Mouse (Mus musculus) forebrain, embryonic 12.5 days (tissue): ENCODE measurements around the gene Tbc1d13. TPM values are rescaled to one million over a fixed set of nuclear protein-coding genes. Genes with fewer than 3 reads are reported as not detected.
"Not testable (repeated sequence)": the region's sequence is repeated elsewhere in the genome, so short reads cannot be mapped to it uniquely, and the experiment has no call there.

ENCODE experiments used
- ATAC-seq: fragments of 200-750 bp; cut with Nextera tagmentation; 2 replicates; pipeline ENCODE4 v1.8.0; 2017; ENCODE audit warnings: moderate TSS enrichment; ENCODE audit not compliant: low FRiP score
- H3K27ac ChIP-seq: fragments of 300-500 bp; sonication (generic); 2 replicates; pipeline ENCODE4 v1.5.1; 2016; ENCODE audit warnings: mild to moderate bottlenecking
- H3K27me3 ChIP-seq: fragments of 300-500 bp; sonication (generic); 2 replicates; pipeline ENCODE4 v1.6.1; 2016; ENCODE audit warnings: mild to moderate bottlenecking
- H3K36me3 ChIP-seq: fragments of 300-500 bp; sonication (generic); replicated peaks from 2 replicates; pipeline ENCODE4 v1.6.1; 2016; ENCODE audit warnings: mild to moderate bottlenecking
- H3K4me1 ChIP-seq: fragments of 300-500 bp; sonication (generic); 2 replicates; pipeline ENCODE4 v1.6.1; 2016
- H3K4me2 ChIP-seq: fragments of 300-500 bp; sonication (generic); 2 replicates; pipeline ENCODE4 v1.6.1; 2016; ENCODE audit warnings: mild to moderate bottlenecking, moderate library complexity
- H3K4me3 ChIP-seq: fragments of 300-500 bp; sonication (generic); replicated peaks from 2 replicates; pipeline ENCODE4 v1.5.1; 2016; ENCODE audit warnings: mild to moderate bottlenecking
- H3K9ac ChIP-seq: fragments of 300-500 bp; sonication (generic); 2 replicates; pipeline ENCODE4 v1.6.1; 2016; ENCODE audit warnings: mild to moderate bottlenecking
- H3K9me3 ChIP-seq: fragments of 300-500 bp; sonication (generic); 2 replicates; pipeline ENCODE4 v1.6.1; 2016
- WGBS: fragments of 180-500 bp; shearing (Covaris S2); methylation state at CpG from one replicate; pipeline ENCODE4 v1.1.7; 2016; 5-methylcytosine and 5-hydroxymethylcytosine counted together
- polyA plus RNA-seq: library from polyadenylated mRNA; unstranded; fragments of >200 nt; fragmentation: Nextera tagmentation; extraction: Ambion mirVana; gene quantifications from 2 replicates; pipeline ENCODE4 v1.2.1, GENCODE M21; 2016

Tbc1d13 gene
- polyA plus RNA-seq, 1 experiment from 2014 or later: 14.0 TPM

DNA sequence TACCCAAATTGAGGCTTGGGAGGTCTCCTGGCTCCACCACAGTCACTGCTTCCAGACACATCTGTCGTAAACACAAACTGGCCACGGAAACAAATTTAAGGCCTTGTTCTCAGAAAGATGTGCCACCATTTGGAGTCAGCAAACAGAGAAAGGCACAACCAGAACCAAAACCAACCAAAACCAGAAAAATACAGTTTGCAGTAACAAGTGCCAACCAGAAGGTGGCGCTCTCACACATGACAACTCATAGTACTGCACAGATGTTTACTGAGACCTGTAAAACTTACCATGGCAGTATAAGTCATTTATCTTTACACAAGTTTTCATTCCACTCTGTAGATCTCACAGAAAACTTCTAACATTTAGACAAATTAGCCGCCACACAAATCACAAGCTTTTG, 33.1 kb downstream of the Tbc1d13 start:
- H3K4me1 ChIP-seq: peaks cover 6% of the 10 kb centered on the region
- no peak overlapping the region for H3K4me2 ChIP-seq
- no peak overlapping the region for H3K9ac ChIP-seq
- 59% methylated on average over 4 of the region's 4 CpGs for WGBS
- no peaks in the 10 kb centered on the region for H3K27me3 ChIP-seq
- H3K9me3 ChIP-seq: peaks cover 14% of the 10 kb centered on the region
- H3K36me3 ChIP-seq: no peaks in the 10 kb centered on the region
- no peak overlapping the region for H3K27ac ChIP-seq
- no peak for ATAC-seq
- no peak overlapping the region for H3K4me3 ChIP-seq

- Histone ChIP-seq H3K27ac (peak within 1 kb of the TSS; percentile 88), H3K9me3 (peaks cover 7% of the 10 kb centered on the region), H3K27me3 (0 out of 2 replicates have a peak, but pooled peaks cover 9% of the 10 kb centered on the region), H3K9ac (peak within 1 kb of the TSS; percentile 76), H3K4me3 (peak within 1 kb of the TSS; percentile 71), H3K4me2 (peak within 1 kb of the TSS; percentile 98), H3K36me3 (peaks cover 43% of the 10 kb centered on the region), H3K4me1 (peaks cover 14% of the 10 kb centered on the region)
- under 1% methylated on average over 73 of the region's 75 CpGs for WGBS
- peak; percentile 94 for ATAC-seq
Measured at GRCm38 (mm10) chr2:30171371-30171996, 37.9 kb downstream of the Tbc1d13 start, which contains the start of gene Endog. Gene Endog, plus strand, starts transcription at chr2:30171493.

DNA sequence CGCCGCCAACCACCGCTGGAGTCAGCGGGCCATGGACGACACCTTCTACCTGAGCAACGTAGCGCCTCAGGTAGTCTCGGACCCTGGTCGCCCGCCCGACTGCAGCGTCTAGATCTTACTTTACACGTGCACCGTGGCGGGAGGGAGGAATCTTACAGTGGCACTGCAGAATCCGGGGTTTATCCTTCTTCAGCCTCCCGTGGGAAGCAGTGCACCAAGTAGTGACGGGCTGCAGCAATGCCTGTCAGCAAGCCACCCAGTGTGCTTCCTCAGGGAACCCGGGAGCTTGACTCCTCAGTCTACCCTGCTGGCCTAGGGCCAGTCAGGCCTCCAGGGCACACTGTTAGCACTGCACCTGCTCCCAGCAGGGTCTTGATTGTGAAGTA, 38.4 kb downstream of the Tbc1d13 start:
- peak; percentile 5 for ATAC-seq
- WGBS: 2% methylated on average over 19 of the region's 19 CpGs
- H3K4me3 ChIP-seq: peak overlapping the region; percentile 71
- peaks cover 16% of the 10 kb centered on the region for H3K4me1 ChIP-seq
- 0 out of 2 replicates have a peak, but pooled peaks cover 9% of the 10 kb centered on the region for H3K27me3 ChIP-seq
- peak overlapping the region; percentile 76 for H3K9ac ChIP-seq
- H3K27ac ChIP-seq: peak overlapping the region; percentile 88
- peaks cover 48% of the 10 kb centered on the region for H3K36me3 ChIP-seq
- H3K9me3 ChIP-seq: peaks cover 2% of the 10 kb centered on the region; the same call in 1 of the 2 replicates
- peak overlapping the region; percentile 98 for H3K4me2 ChIP-seq

DNA sequence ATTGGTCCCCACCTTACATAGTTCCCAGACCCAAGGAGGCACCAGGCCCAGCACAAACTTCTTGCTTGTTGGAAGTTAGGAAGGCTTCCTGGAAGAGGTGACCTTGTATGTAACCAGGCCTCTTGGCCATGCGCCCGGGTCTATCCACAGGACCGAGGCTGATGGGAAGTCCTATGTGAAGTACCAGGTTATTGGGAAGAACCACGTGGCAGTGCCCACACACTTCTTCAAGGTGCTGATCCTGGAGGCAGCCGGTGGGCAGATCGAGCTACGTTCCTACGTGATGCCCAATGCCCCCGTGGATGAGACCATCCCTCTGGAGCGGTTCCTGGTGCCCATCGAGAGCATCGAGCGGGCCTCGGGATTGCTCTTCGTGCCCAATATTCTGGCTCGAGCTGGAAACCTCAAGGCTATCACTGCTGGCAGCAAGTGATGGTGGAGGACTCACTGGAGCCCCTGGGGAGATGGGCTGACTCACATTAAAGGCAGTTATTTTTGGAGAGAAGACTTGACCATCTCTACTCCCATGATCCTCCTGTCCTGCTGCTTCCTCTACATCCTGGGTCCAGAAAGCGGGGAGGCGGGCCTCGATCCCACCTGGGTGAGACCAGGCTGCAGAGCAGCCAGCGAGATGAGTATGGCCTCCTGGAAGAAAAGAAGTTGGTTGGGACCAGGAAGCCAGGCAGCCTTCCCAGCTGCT, 40.1 kb downstream of the Tbc1d13 start:
- no peak overlapping the region for H3K4me2 ChIP-seq
- H3K9ac ChIP-seq: no peak overlapping the region
- no peaks in the 10 kb centered on the region for H3K9me3 ChIP-seq
- ATAC-seq: no peak
- H3K4me1 ChIP-seq: peaks cover 26% of the 10 kb centered on the region
- H3K27ac ChIP-seq: no peak overlapping the region
- 0 out of 2 replicates have a peak, but pooled peaks cover 9% of the 10 kb centered on the region for H3K27me3 ChIP-seq
- WGBS: 95% methylated on average over 20 of the region's 20 CpGs
- H3K36me3 ChIP-seq: peaks cover 50% of the 10 kb centered on the region
- H3K4me3 ChIP-seq: no peak overlapping the region

GRCm38 (mm10) chr2:30175897-30176296, 42.4 kb downstream of the Tbc1d13 start:
- no peak overlapping the region for H3K27ac ChIP-seq
- H3K4me1 ChIP-seq: peaks cover 26% of the 10 kb centered on the region
- no peak overlapping the region for H3K4me2 ChIP-seq
- no peak for ATAC-seq
- no peak overlapping the region for H3K9ac ChIP-seq
- no peaks in the 10 kb centered on the region for H3K9me3 ChIP-seq
- H3K27me3 ChIP-seq: 0 out of 2 replicates have a peak, but pooled peaks cover 9% of the 10 kb centered on the region
- 95% methylated on average over 8 of the region's 8 CpGs for WGBS
- H3K4me3 ChIP-seq: no peak overlapping the region
- H3K36me3 ChIP-seq: peaks cover 50% of the 10 kb centered on the region

DNA sequence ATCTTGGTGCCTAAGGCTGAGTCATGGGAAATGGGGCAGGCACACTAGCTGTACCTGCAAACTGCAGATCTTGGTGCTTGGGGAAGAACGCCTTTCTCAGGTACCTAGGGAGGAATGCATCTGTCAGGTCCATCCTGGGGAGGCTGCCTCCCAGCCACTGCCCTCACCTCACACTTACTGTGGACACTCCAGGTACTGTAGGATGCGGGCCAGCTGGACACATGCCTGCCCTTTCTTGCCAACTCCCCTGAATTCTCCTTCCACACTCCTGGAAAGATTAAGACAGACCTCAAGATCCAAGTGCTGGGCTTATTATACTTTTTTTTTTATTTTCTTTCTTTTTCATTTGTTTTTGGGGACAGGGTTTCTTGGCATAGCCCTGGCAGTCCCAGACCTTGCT, 43.0 kb downstream of the Tbc1d13 start:
- Histone ChIP-seq H3K9me3 (no peaks in the 10 kb centered on the region), H3K36me3 (peaks cover 50% of the 10 kb centered on the region), H3K4me2 (no peak overlapping the region), H3K4me1 (peaks cover 20% of the 10 kb centered on the region), H3K4me3 (no peak overlapping the region), H3K9ac (no peak overlapping the region), H3K27ac (no peak overlapping the region), H3K27me3 (0 out of 2 replicates have a peak, but pooled peaks cover 9% of the 10 kb centered on the region)
- 93% methylated on average over 2 of the region's 2 CpGs for WGBS
- ATAC-seq: no peak

DNA sequence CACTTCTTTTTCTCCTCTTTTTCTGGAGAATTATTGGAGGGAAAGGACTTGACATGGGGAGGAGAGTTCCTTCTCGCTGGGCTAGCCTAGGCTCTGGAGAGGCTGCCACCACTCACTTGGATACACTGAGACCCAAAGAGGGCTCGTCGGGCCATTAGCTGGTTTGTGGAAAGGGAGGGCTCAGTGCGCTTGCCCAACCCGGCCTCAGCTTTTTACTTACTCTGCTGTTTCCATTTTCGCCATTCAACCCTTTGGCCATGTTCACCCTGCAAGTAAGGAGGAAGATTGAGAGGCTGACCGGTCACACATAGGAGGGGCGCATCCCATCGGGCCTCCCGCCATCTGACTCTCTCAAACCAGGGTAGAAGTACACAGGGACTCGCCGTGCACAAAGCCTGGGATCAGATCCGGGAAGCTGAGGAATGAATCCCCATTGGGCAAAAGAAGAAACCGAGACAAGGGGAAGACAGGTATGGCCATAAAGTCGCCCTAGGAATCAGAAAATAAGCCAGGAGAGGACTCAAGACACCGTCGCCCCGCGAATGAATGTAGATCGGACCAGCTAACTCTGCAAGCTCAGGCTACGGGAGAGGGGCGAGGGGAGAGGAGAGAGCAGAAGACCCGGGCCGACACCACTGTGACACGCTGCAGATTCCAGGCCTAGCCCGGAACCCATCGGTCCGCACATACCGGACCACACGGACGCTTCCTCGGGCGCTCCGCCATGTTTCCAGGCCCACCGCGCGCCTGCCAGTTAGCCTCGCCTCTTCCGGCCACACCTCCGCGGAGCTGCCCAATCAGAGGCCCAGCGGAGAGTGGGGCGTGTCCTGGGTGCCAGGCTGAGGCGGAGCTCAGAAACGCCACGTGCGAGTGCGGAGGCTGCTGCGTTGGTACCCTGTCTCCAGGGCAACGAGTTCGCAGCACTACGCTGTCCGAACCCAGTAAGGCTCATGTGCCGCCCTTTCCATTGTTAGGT, 44.4 kb downstream of the Tbc1d13 start, which contains the start of gene Spout1:
Gene Spout1 (minus strand): TSS at position 760 of the 976 bp plus-strand sequence.
- H3K9ac ChIP-seq: peak within 1 kb of the TSS; percentile 66
- peak within 1 kb of the TSS; percentile 86 for H3K4me2 ChIP-seq
- 3% methylated on average over 54 of the region's 54 CpGs for WGBS
- H3K27ac ChIP-seq: no peak within 1 kb of the TSS
- peaks cover 43% of the 10 kb centered on the region for H3K36me3 ChIP-seq
- H3K4me1 ChIP-seq: peaks cover 12% of the 10 kb centered on the region
- H3K9me3 ChIP-seq: no peaks in the 10 kb centered on the region
- H3K27me3 ChIP-seq: 0 out of 2 replicates have a peak, but pooled peaks cover 2% of the 10 kb centered on the region
- ATAC-seq: peak; percentile 99
- H3K4me3 ChIP-seq: peak within 1 kb of the TSS; percentile 75

GRCm38 (mm10) chr2:30178711-30179110, 45.2 kb downstream of the Tbc1d13 start:
- H3K36me3 ChIP-seq: peaks cover 35% of the 10 kb centered on the region
- WGBS: 51% methylated on average over 7 of the region's 7 CpGs
- peaks cover 12% of the 10 kb centered on the region for H3K4me1 ChIP-seq
- H3K27me3 ChIP-seq, H3K9ac ChIP-seq, H3K27ac ChIP-seq, H3K9me3 ChIP-seq: not testable (repeated sequence)
- H3K4me3 ChIP-seq: peak overlapping the region; percentile 75
- peak overlapping the region; percentile 86 for H3K4me2 ChIP-seq
- ATAC-seq: peak; percentile 30; the same call in 1 of the 2 replicates

DNA sequence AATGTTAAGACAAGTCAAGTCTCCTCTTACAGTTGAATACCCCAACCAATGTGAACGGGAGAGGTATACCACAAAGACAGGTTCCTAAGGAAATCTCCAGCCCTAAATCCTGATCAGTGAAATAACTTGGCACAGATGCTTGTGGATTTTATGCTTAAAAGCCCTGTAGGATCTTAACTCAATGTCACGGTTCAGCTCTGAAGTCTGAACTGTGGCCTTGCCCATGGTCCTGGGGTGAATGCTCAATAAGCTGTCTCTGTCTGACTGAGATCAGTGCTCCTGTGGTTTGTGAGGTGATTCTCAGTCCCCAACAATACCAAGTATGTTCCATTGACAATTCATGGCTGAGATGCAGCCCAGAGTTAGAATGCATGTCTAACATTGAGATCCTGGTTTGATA, 48.9 kb downstream of the Tbc1d13 start:
- WGBS: 89% methylated on average over 2 of the region's 2 CpGs
- no peak for ATAC-seq

DNA sequence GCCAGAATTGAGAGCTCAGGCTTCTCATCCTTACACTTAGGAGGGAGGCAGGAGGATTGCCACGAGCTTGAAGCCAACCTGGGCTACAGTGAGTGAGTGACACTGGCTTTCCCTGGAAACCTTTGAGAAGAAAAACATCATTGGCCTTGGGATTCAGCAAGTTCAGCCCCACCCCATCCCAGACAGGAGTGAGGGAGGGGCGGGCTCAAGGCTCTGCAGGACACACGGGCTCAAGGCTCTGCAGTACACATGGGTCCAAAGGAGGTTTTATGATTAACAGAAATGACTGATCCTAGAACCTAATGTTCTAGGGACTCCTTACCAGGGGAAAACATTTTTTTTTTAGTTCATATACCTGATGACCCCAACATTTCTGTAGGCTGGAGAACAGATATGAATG, 50.2 kb downstream of the Tbc1d13 start:
- H3K27ac ChIP-seq: no peak overlapping the region

More for the DNA sequence above, 48.9 kb downstream of the Tbc1d13 start:
- Histone ChIP-seq H3K4me1 (peaks cover 5% of the 10 kb centered on the region), H3K36me3 (no peaks in the 10 kb centered on the region; the same call in 1 of the 2 replicates), H3K27ac (no peak overlapping the region), H3K9me3 (no peaks in the 10 kb centered on the region), H3K4me3 (no peak overlapping the region), H3K27me3 (no peaks in the 10 kb centered on the region), H3K9ac (no peak overlapping the region), H3K4me2 (no peak overlapping the region)

DNA sequence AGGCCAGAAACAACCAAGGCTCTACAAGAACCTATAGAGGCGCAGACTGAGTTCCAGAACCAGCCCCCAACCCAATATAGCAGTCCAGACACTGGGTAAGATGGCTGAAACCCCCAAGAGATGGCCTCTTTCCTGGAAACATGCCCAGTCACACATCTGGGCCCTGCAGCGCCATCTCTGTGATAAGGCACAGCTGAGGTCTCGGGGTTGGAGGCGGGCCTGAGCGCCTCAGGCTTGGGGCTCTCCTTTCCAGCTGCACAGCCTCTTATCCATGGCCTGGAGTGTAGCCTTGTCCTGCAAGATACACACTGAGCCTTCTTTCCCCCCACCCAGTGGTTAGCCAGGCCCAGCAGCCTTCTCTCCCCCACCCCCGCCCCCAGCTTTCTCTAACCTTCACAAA, 51.7 kb downstream of the Tbc1d13 start:
- H3K4me3 ChIP-seq: no peak overlapping the region
- H3K27ac ChIP-seq: no peak overlapping the region
- H3K4me2 ChIP-seq: no peak overlapping the region
- no peaks in the 10 kb centered on the region; the same call in 1 of the 2 replicates for H3K36me3 ChIP-seq
- no peak for ATAC-seq
- 94% methylated on average over 6 of the region's 6 CpGs for WGBS
- no peaks in the 10 kb centered on the region for H3K4me1 ChIP-seq
- no peaks in the 10 kb centered on the region for H3K9me3 ChIP-seq
- H3K27me3 ChIP-seq: no peaks in the 10 kb centered on the region
- no peak overlapping the region for H3K9ac ChIP-seq

More for the DNA sequence above, 50.2 kb downstream of the Tbc1d13 start:
- H3K4me1 ChIP-seq: no peaks in the 10 kb centered on the region
- no peaks in the 10 kb centered on the region for H3K9me3 ChIP-seq
- H3K27me3 ChIP-seq: no peaks in the 10 kb centered on the region
- 78% methylated on average over 3 of the region's 3 CpGs for WGBS
- H3K36me3 ChIP-seq: no peaks in the 10 kb centered on the region; the same call in 1 of the 2 replicates
- H3K9ac ChIP-seq: no peak overlapping the region
- no peak for ATAC-seq
- H3K4me3 ChIP-seq: no peak overlapping the region
- no peak overlapping the region for H3K4me2 ChIP-seq
